Mouse (Mus musculus) embryonic fibroblast, embryonic 13.5 days (primary cell): ENCODE data around the gene Cdk14.

ENCODE experiments used
- CTCF ChIP-seq: IDR thresholded peaks from 2 replicates; pipeline ENCODE4 v1.5.1; 2011; ENCODE audit warnings: mild to moderate bottlenecking, control low read depth, low read length, moderate library complexity, borderline replicate concordance; ENCODE audit not compliant: insufficient read depth
- POLR2A ChIP-seq: IDR thresholded peaks from 2 replicates; pipeline ENCODE4 v1.6.1; 2011; ENCODE audit warnings: low read depth, mild to moderate bottlenecking, control low read depth, low read length, moderate library complexity

GRCm38 (mm10) chr5:4758331-4759080, 661.6 kb downstream of the Cdk14 start:
- TF ChIP-seq CTCF (no peak), POLR2A (no peak)
